Mouse (Mus musculus): ENCODE results near the gene Rpn2.

DNA sequence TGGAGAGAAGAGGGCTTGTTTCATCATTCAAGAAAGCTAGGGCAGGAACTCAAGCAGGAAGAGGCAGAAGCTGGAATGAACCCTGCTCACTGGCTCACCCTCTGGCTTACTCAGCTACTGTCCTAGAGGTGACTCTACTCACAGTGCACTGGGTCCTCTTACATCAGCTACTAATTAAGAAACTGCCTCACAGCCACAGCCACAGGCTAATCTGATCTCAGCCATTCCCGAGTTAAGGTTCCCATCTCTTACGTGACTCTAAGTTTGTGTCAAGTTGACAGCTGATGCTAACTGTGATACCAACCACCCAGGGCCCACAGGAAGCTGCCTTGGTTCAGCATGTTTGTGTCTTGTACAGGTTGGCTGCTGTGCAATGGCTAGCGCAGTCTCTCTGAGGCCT, 84.2 kb downstream of the Rpn2 start:
- TF ChIP-seq EP300 (IDR thresholded peaks at IDR 0.05; ENCODE audit: low read depth) (no peak), CTCF (IDR thresholded peaks at IDR 0.05; ENCODE audit: low read depth) (no peak)

Data from liver, postnatal 0 days (tissue).